Mouse (Mus musculus) MEL (cell line): ENCODE measurements around the gene Chst15. TPM values are rescaled to one million over a fixed set of nuclear protein-coding genes. Genes with fewer than 3 reads are reported as not detected.
A peak's percentile ranks its signal among the peaks of the same experiment; 100 is the strongest.

Experiments used
- DNase-seq: peaks from one replicate; pipeline ENCODE4 v3.0.0; 2011; ENCODE audit warnings: low read depth, low spot score
- H3K27ac ChIP-seq: 2 replicates; pipeline ENCODE4 v1.5.1; 2012; ENCODE audit warnings: low read depth, mild to moderate bottlenecking, control low read depth, low read length, moderate library complexity; ENCODE audit not compliant: control insufficient read depth
- H3K27me3 ChIP-seq, 2 experiments: fragments of 150-350 bp in 1 of 2; sonication (generic) in 1 of 2; 2 replicates each; pipeline ENCODE4 v1.6.1; 2012; ENCODE audit warnings: low read length in 2 of 2, mild to moderate bottlenecking in 2 of 2, improper control_type of control experiment in 1 of 2, moderate library complexity in 1 of 2; ENCODE audit not compliant: insufficient read depth in 2 of 2, control insufficient read depth in 1 of 2
- H3K36me3 ChIP-seq, 2 experiments: 2 replicates each; pipeline ENCODE4 v1.6.1; 2012 to 2014; ENCODE audit warnings: low read length in 2 of 2, improper control_type of control experiment in 1 of 2, inconsistent platforms in 1 of 2, mild to moderate bottlenecking in 1 of 2; ENCODE audit not compliant: insufficient read depth in 2 of 2, control insufficient read depth in 1 of 2
- H3K4me1 ChIP-seq, 2 experiments: fragments of 150-350 bp in 1 of 2; sonication (generic) in 1 of 2; 2 replicates each; pipeline ENCODE4 v1.6.1; 2012; ENCODE audit warnings: low read length in 2 of 2, improper control_type of control experiment in 1 of 2, mild to moderate bottlenecking in 1 of 2; ENCODE audit not compliant: insufficient read depth in 2 of 2, control insufficient read depth in 1 of 2
- H3K4me3 ChIP-seq, 2 experiments: fragments of 150-350 bp in 1 of 2; sonication (generic) in 1 of 2; 2 replicates each; pipeline ENCODE4 v1.5.1; 2012; ENCODE audit warnings: low read depth in 2 of 2, low read length in 2 of 2, mild to moderate bottlenecking in 2 of 2, moderate library complexity in 2 of 2, control low read depth in 1 of 2, improper control_type of control experiment in 1 of 2; ENCODE audit not compliant: control insufficient read depth in 1 of 2, insufficient read depth in 1 of 2
- H3K79me2 ChIP-seq: 2 replicates; pipeline ENCODE4 v1.6.1; 2012; ENCODE audit warnings: mild to moderate bottlenecking, low read length, moderate library complexity; ENCODE audit not compliant: control insufficient read depth, poor library complexity, insufficient read depth
- H3K9ac ChIP-seq: 2 replicates; pipeline ENCODE4 v1.6.1; 2012; ENCODE audit warnings: low read depth, mild to moderate bottlenecking, control low read depth, low read length, moderate library complexity; ENCODE audit not compliant: control insufficient read depth, poor library complexity, severe bottlenecking
- H3K9me3 ChIP-seq: fragments of 150-350 bp; sonication (generic); replicated peaks from 2 replicates; pipeline ENCODE4 v1.6.1; 2012; ENCODE audit warnings: mild to moderate bottlenecking, low read length, improper control_type of control experiment, moderate library complexity; ENCODE audit not compliant: insufficient read depth
- BHLHE40 ChIP-seq: IDR thresholded peaks from 2 replicates; pipeline ENCODE4 v1.6.1; 2012; ENCODE audit warnings: low read depth, mild to moderate bottlenecking, inconsistent platforms, low read length, improper control_type of control experiment, borderline replicate concordance
- CHD1 ChIP-seq: IDR thresholded peaks from 2 replicates; pipeline ENCODE4 v1.6.1; 2012; ENCODE audit warnings: low read depth, mild to moderate bottlenecking, inconsistent platforms, low read length, improper control_type of control experiment
- CHD2 ChIP-seq: IDR thresholded peaks from 2 replicates; pipeline ENCODE4 v1.6.1; 2011; ENCODE audit warnings: low read length, improper control_type of control experiment
- CTCF ChIP-seq, 3 experiments: IDR thresholded peaks in 2 of 3; conservative IDR thresholded peaks in 1 of 3; 2 replicates each; pipeline ENCODE4 v1.5.1; 2011 to 2012; ENCODE audit warnings: low read length in 3 of 3, low read depth in 2 of 3, mild to moderate bottlenecking in 2 of 3, improper control_type of control experiment in 1 of 3, inconsistent platforms in 1 of 3, mixed read lengths in 1 of 3, moderate library complexity in 1 of 3; ENCODE audit not compliant: control insufficient read depth in 1 of 3, insufficient read depth in 1 of 3, poor library complexity in 1 of 3, severe bottlenecking in 1 of 3
- EP300 ChIP-seq, 2 experiments: IDR thresholded peaks; 2 replicates each; pipeline ENCODE4 v1.6.1; 2011; ENCODE audit warnings: improper control_type of control experiment in 2 of 2, low read length in 2 of 2, low read depth in 1 of 2, mild to moderate bottlenecking in 1 of 2
- ETS1 ChIP-seq: IDR thresholded peaks from 2 replicates; pipeline ENCODE4 v1.6.1; 2012; ENCODE audit warnings: low read depth, mild to moderate bottlenecking, inconsistent platforms, low read length, improper control_type of control experiment, moderate library complexity
- GABPA ChIP-seq: IDR thresholded peaks from 2 replicates; pipeline ENCODE4 v1.6.1; 2012; ENCODE audit warnings: low read depth, mild to moderate bottlenecking, inconsistent platforms, low read length, improper control_type of control experiment, moderate library complexity
- GATA1 ChIP-seq: IDR thresholded peaks from 2 replicates; pipeline ENCODE4 v1.6.1; 2011; ENCODE audit warnings: low read depth, low read length, improper control_type of control experiment
- JUND ChIP-seq: IDR thresholded peaks from 2 replicates; pipeline ENCODE4 v1.6.1; 2011; ENCODE audit warnings: low read depth, mild to moderate bottlenecking, improper control_type of control experiment, low read length
- KAT2A ChIP-seq: conservative IDR thresholded peaks from 2 replicates; pipeline ENCODE4 v1.6.1; 2012; ENCODE audit warnings: low read depth, low read length, improper control_type of control experiment, inconsistent platforms
- MAFK ChIP-seq: IDR thresholded peaks from 2 replicates; pipeline ENCODE4 v1.6.1; 2011; ENCODE audit warnings: low read depth, mild to moderate bottlenecking, low read length, improper control_type of control experiment, borderline replicate concordance
- MAX ChIP-seq: IDR thresholded peaks from 2 replicates; pipeline ENCODE4 v1.6.1; 2011; ENCODE audit warnings: low read length, improper control_type of control experiment
- MXI1 ChIP-seq: IDR thresholded peaks from 2 replicates; pipeline ENCODE4 v1.6.1; 2011; ENCODE audit warnings: mild to moderate bottlenecking, low read depth, low read length, improper control_type of control experiment
- POLR2A ChIP-seq, 2 experiments: IDR thresholded peaks; 2 replicates each; pipeline ENCODE4 v1.6.1; 2011 to 2012; ENCODE audit warnings: low read length in 2 of 2, mild to moderate bottlenecking in 2 of 2, control low read depth in 1 of 2, improper control_type of control experiment in 1 of 2, low read depth in 1 of 2, moderate library complexity in 1 of 2; ENCODE audit not compliant: control insufficient read depth in 1 of 2, insufficient read depth in 1 of 2, poor library complexity in 1 of 2
- POLR2AphosphoS2 ChIP-seq: IDR thresholded peaks from 2 replicates; pipeline ENCODE4 v1.6.1; 2011; ENCODE audit warnings: low read length, improper control_type of control experiment
- POLR2AphosphoS5 ChIP-seq: IDR thresholded peaks from 2 replicates; pipeline ENCODE4 v1.6.1; 2012; ENCODE audit warnings: low read depth, borderline replicate concordance, mild to moderate bottlenecking, inconsistent platforms, low read length, moderate library complexity, mixed read lengths
- SMC3 ChIP-seq: IDR thresholded peaks from 2 replicates; pipeline ENCODE4 v1.6.1; 2011; ENCODE audit warnings: low read depth, low read length, improper control_type of control experiment
- TAL1 ChIP-seq: IDR thresholded peaks from 2 replicates; pipeline ENCODE4 v1.6.1; 2012; ENCODE audit warnings: mild to moderate bottlenecking, inconsistent platforms, low read length, moderate library complexity, mixed read lengths
- TBP ChIP-seq: IDR thresholded peaks from 2 replicates; pipeline ENCODE4 v1.8.0; 2011; ENCODE audit warnings: low read depth, low read length, improper control_type of control experiment
- TCF12 ChIP-seq: IDR thresholded peaks from 2 replicates; pipeline ENCODE4 v1.6.1; 2014; ENCODE audit warnings: low read depth, mild to moderate bottlenecking, inconsistent platforms, low read length, improper control_type of control experiment, moderate library complexity
- USF2 ChIP-seq, 2 experiments: IDR thresholded peaks; 2 replicates each; pipeline ENCODE4 v1.6.1; 2011 to 2012; ENCODE audit warnings: improper control_type of control experiment in 2 of 2, low read length in 2 of 2, borderline replicate concordance in 1 of 2, inconsistent platforms in 1 of 2, low read depth in 1 of 2, mild to moderate bottlenecking in 1 of 2; ENCODE audit not compliant: insufficient read depth in 1 of 2
- polyA plus RNA-seq, 2 experiments: library from polyadenylated mRNA; stranded (reverse) in 1 of 2; unstranded in 1 of 2; fragments of >175 nt in 1 of 2; fragments of >200 nt in 1 of 2; gene quantifications; 2 replicates each; pipeline versions ENCODE4 v1.2.1 to v1.2.4; 2012; ENCODE audit warnings: low replicate concordance in 2 of 2, low read depth in 1 of 2; ENCODE audit not compliant: insufficient read length in 2 of 2, insufficient read depth in 1 of 2, missing spikeins in 1 of 2
- total RNA-seq: library from RNA; depleted of rRNA; stranded (reverse); fragments of 300-350 nt; gene quantifications from 2 replicates; pipeline ENCODE4 v1.2.3, GENCODE M21; 2012

Chst15 gene
- total and polyA plus RNA-seq, 3 experiments: 14.9 to 18.1 TPM; not detected in 1

GRCm38 (mm10) chr7:132263186-132263585 lies 53.8 kb downstream of the Chst15 start:
- Histone ChIP-seq H3K27me3 (no peaks in the 10 kb centered on the region), H3K9me3 (no peaks in the 10 kb centered on the region), H3K4me1 (peaks cover 8 to 17% of the 10 kb centered on the region in 2 experiments), H3K9ac (no peak overlapping the region), H3K79me2 (no peaks in the 10 kb centered on the region), H3K27ac (peak overlapping the region; percentile 14; the same call in 1 of the 2 replicates), H3K36me3 (peaks cover 0 to 19% of the 10 kb centered on the region in 2 experiments), H3K4me3 (no peak overlapping the region)
- TF ChIP-seq MAX (no peak), TBP (no peak), MXI1 (no peak), SMC3 (no peak), GABPA (no peak), CHD1 (no peak), POLR2AphosphoS2 (no peak), KAT2A (no peak)
- no peak for DNase-seq

GRCm38 (mm10) chr7:132262696-132263095 lies 54.3 kb downstream of the Chst15 start:
- Histone ChIP-seq H3K27ac (peak overlapping the region; percentile 14; the same call in 1 of the 2 replicates), H3K9ac (no peak overlapping the region), H3K4me1 (peaks cover 8 to 17% of the 10 kb centered on the region in 2 experiments), H3K4me3 (no peak overlapping the region), H3K27me3 (no peaks in the 10 kb centered on the region), H3K9me3 (no peaks in the 10 kb centered on the region), H3K36me3 (peaks cover 0 to 19% of the 10 kb centered on the region in 2 experiments; a peak in 3 of 4 replicates), H3K79me2 (no peaks in the 10 kb centered on the region)
- no peak for TF ChIP-seq CHD1
- no peak for TF ChIP-seq USF2 (IDR thresholded peaks at IDR 0.05; ENCODE audit: borderline replicate concordance in 1 of 2, insufficient read depth in 1 of 2, low read depth in 1 of 2, low read length in 2 of 2)
- TF ChIP-seq EP300 (IDR thresholded peaks at IDR 0.05; ENCODE audit: low read depth in 1 of 2, low read length in 2 of 2): peak; percentile 31 to 46; a peak in 2 of 4 replicates
- TF ChIP-seq POLR2AphosphoS5: no peak
- TF ChIP-seq ETS1: 0 out of 2 replicates have a peak, but pooled peaks have one; percentile 39
- no peak for TF ChIP-seq CHD2
- no peak for TF ChIP-seq JUND
- no peak for TF ChIP-seq CTCF (IDR thresholded peaks at IDR 0.05 in 2 of 3, conservative IDR thresholded peaks at IDR 0.05 in 1 of 3; ENCODE audit: control insufficient read depth in 1 of 3, insufficient read depth in 1 of 3, low read depth in 2 of 3, low read length in 3 of 3, poor library complexity in 1 of 3, severe bottlenecking in 1 of 3)
- no peak for TF ChIP-seq MXI1
- no peak for TF ChIP-seq MAFK
- no peak for TF ChIP-seq BHLHE40
- 0 out of 4 replicates have a peak, but pooled peaks of 1 of the 2 experiments have one; percentile 24 for TF ChIP-seq POLR2A (IDR thresholded peaks at IDR 0.05; ENCODE audit: control insufficient read depth in 1 of 2, insufficient read depth in 1 of 2, low read depth in 1 of 2, low read length in 2 of 2, poor library complexity in 1 of 2)
- peak; percentile 65 for TF ChIP-seq TCF12
- peak; percentile 63 for TF ChIP-seq GATA1
- no peak for TF ChIP-seq TAL1
- no peak for TF ChIP-seq SMC3
- TF ChIP-seq GABPA: no peak
- peak; percentile 55 for DNase-seq
